Mouse (Mus musculus): ENCODE results near the gene Cldnd1. TPM values are rescaled to one million over a fixed set of nuclear protein-coding genes. Genes with fewer than 3 reads are reported as not detected.

The Cldnd1 gene
- total RNA-seq, 2 experiments from 2014 or later, result 87.9 to 98.7 TPM

GRCm38 (mm10) chr16:58707276-58707905 is 20.3 kb upstream of the Cldnd1 start:
- DNase-seq (ENCODE audit: low spot score in 2 of 2), result no peak

GRCm38 (mm10) chr16:58708601-58709475 is 18.9 kb upstream of the Cldnd1 start:
- DNase-seq (ENCODE audit: low spot score in 2 of 2), result no peak

- DNase-seq (ENCODE audit: low spot score in 2 of 2), result no peak
Measured at GRCm38 (mm10) chr16:58709536-58709935, 18.2 kb upstream of the Cldnd1 start.

- DNase-seq (ENCODE audit: low spot score in 2 of 2), result no peak
Measured at GRCm38 (mm10) chr16:58712221-58712620, 15.5 kb upstream of the Cldnd1 start.

GRCm38 (mm10) chr16:58713128-58713527 is 14.6 kb upstream of the Cldnd1 start:
- no peak for DNase-seq (ENCODE audit: low spot score in 2 of 2)

GRCm38 (mm10) chr16:58715018-58715417 is 12.7 kb upstream of the Cldnd1 start:
- DNase-seq (ENCODE audit: low spot score in 2 of 2), result no peak

- no peak for DNase-seq (ENCODE audit: low spot score in 2 of 2)
Measured at GRCm38 (mm10) chr16:58718666-58719120, 9.0 kb upstream of the Cldnd1 start, which contains the start of gene Gpr15. Gene Gpr15, minus strand, starts transcription at chr16:58719070.

GRCm38 (mm10) chr16:58722292-58722691 is 5.4 kb upstream of the Cldnd1 start:
- DNase-seq (ENCODE audit: low spot score in 2 of 2), result no peak

- no peak for DNase-seq (ENCODE audit: low spot score in 2 of 2)
Measured at GRCm38 (mm10) chr16:58726680-58727476, 832 bp upstream of the Cldnd1 start.

- DNase-seq (ENCODE audit: low spot score in 2 of 2), result no peak
Measured at GRCm38 (mm10) chr16:58728176-58728671, 514 bp downstream of the Cldnd1 start.

GRCm38 (mm10) chr16:58738205-58738604 is 10.5 kb downstream of the Cldnd1 start:
- no peak for DNase-seq (ENCODE audit: low spot score in 2 of 2)

GRCm38 (mm10) chr16:58738800-58739199 is 11.1 kb downstream of the Cldnd1 start:
- DNase-seq (ENCODE audit: low spot score in 2 of 2), result no peak

GRCm38 (mm10) chr16:58740751-58741150 is 13.0 kb downstream of the Cldnd1 start:
- no peak for DNase-seq (ENCODE audit: low spot score in 2 of 2)

- no peak for DNase-seq (ENCODE audit: low spot score in 2 of 2)
Measured at GRCm38 (mm10) chr16:58746715-58747114, 19.0 kb downstream of the Cldnd1 start.

- DNase-seq (ENCODE audit: low spot score in 2 of 2), result no peak
Measured at GRCm38 (mm10) chr16:58751314-58751713, 23.6 kb downstream of the Cldnd1 start.

GRCm38 (mm10) chr16:58756191-58756590 is 28.5 kb downstream of the Cldnd1 start:
- DNase-seq (ENCODE audit: low spot score in 2 of 2), result no peak

- DNase-seq (ENCODE audit: low spot score in 2 of 2), result no peak
Measured at GRCm38 (mm10) chr16:58763076-58763475, 35.4 kb downstream of the Cldnd1 start, which contains the start of gene Olfr172. Gene Olfr172, minus strand, starts transcription at chr16:58763176.

Measured in layer of hippocampus, postnatal 14 days (tissue).